Mouse (Mus musculus): ENCODE measurements around the gene Pga5.

- TF ChIP-seq GATA1 (IDR thresholded peaks at IDR 0.05; ENCODE audit: borderline replicate concordance, low read length) (no peak), FLI1 (IDR thresholded peaks at IDR 0.05; ENCODE audit: low read length) (no peak)
Observed at GRCm38 (mm10) chr19:10640589-10641378, 37.1 kb downstream of the Pga5 start.
